Mouse (Mus musculus) heart, postnatal 0 days (tissue): Measurements from ENCODE around the gene Marveld1.

Experiments
- CTCF ChIP-seq: IDR thresholded peaks from 2 replicates; pipeline ENCODE4 v1.5.1; 2016; ENCODE audit warnings: antibody characterized with exemption, control low read depth, low read depth
- EP300 ChIP-seq: IDR thresholded peaks from 2 replicates; pipeline ENCODE4 v1.6.1; 2016; ENCODE audit warnings: antibody characterized with exemption, low read depth

- TF ChIP-seq CTCF, result no peak
- TF ChIP-seq EP300, result peak; percentile 58; the same call in 1 of the 2 replicates
Measured at GRCm38 (mm10) chr19:42128787-42129508, 18.3 kb upstream of the Marveld1 start, which contains the start of gene Avpi1.
